Mouse (Mus musculus) heart, postnatal 10 days (tissue): ENCODE measurements around the gene Hnrnpll. TPM values are rescaled to one million over a fixed set of nuclear protein-coding genes. Genes with fewer than 3 reads are reported as not detected.

ENCODE experiments used
- total RNA-seq, 2 experiments: library from RNA; stranded (reverse); gene quantifications; 2 replicates each; pipeline ENCODE4 v1.2.3; 2021

Gene Hnrnpll
- total RNA-seq, 2 experiments from 2014 or later: 36.3 to 37.8 TPM

Other genes starting within 250 kb of the Hnrnpll start
- gene Atl2, start 166.2 kb downstream of the Hnrnpll start, total RNA-seq: 10 to 100 TPM; 29.7 to 35.6 TPM
- gene Galm, start 65.1 kb upstream of the Hnrnpll start, total RNA-seq: 1 to 10 TPM; 8.0 to 9.2 TPM
- 10 to 100 TPM; 59.9 to 72.8 TPM for gene Srsf7, start 145.0 kb upstream of the Hnrnpll start, total RNA-seq
- gene Ttc39d, start 145.1 kb upstream of the Hnrnpll start, total RNA-seq: not detected
- 1 to 10 TPM; 4.9 TPM for gene Gemin6, start 162.1 kb upstream of the Hnrnpll start, total RNA-seq
- 10 to 100 TPM in 1 of 2 experiments, 1 to 10 TPM in 1; 9.9 to 12.0 TPM for gene Morn2, start 227.9 kb upstream of the Hnrnpll start, total RNA-seq
- gene Dhx57, start 228.1 kb upstream of the Hnrnpll start, total RNA-seq: 1 to 10 TPM; 7.5 to 8.7 TPM
- gene Arhgef33, start 245.1 kb upstream of the Hnrnpll start, total RNA-seq: 1 to 10 TPM in 1 of 2 experiments, under 1 TPM in 1; 0.86 to 1.6 TPM